Mouse (Mus musculus) hindbrain, embryonic 16.5 days (tissue): ENCODE measurements around the gene Chrng. TPM values are rescaled to one million over a fixed set of nuclear protein-coding genes. Genes with fewer than 3 reads are reported as not detected.
A peak's percentile ranks its signal among the peaks of the same experiment; 100 is the strongest.

Source experiments
- ATAC-seq: fragments of 200-750 bp; cut with Nextera tagmentation; 2 replicates; pipeline ENCODE4 v1.8.0; 2017; ENCODE audit warnings: moderate TSS enrichment, moderate library complexity
- H3K27ac ChIP-seq: fragments of 300-500 bp; sonication (generic); 2 replicates; pipeline ENCODE4 v1.5.1; 2014; ENCODE audit warnings: low read depth, mild to moderate bottlenecking, control low read depth, low read length, moderate library complexity
- H3K27me3 ChIP-seq: fragments of 300-500 bp; sonication (generic); replicated peaks from 2 replicates; pipeline ENCODE4 v1.6.1; 2014; ENCODE audit warnings: low read length; ENCODE audit not compliant: control insufficient read depth, insufficient read depth
- H3K36me3 ChIP-seq: fragments of 300-500 bp; sonication (generic); 2 replicates; pipeline ENCODE4 v1.6.1; 2014; ENCODE audit warnings: mild to moderate bottlenecking, low read length, moderate library complexity, mixed read lengths; ENCODE audit not compliant: control insufficient read depth, insufficient read depth
- H3K4me1 ChIP-seq: fragments of 300-500 bp; sonication (generic); 2 replicates; pipeline ENCODE4 v1.6.1; 2014; ENCODE audit warnings: low read depth, low read length; ENCODE audit not compliant: control insufficient read depth, insufficient read depth
- H3K4me2 ChIP-seq: fragments of 300-500 bp; sonication (generic); 2 replicates; pipeline ENCODE4 v1.6.1; 2014; ENCODE audit warnings: mild to moderate bottlenecking, low read length, control low read depth, moderate library complexity
- H3K4me3 ChIP-seq: fragments of 300-500 bp; sonication (generic); 2 replicates; pipeline ENCODE4 v1.5.1; 2014; ENCODE audit warnings: mild to moderate bottlenecking, low read length, control low read depth, moderate library complexity
- H3K9ac ChIP-seq: fragments of 300-500 bp; sonication (generic); 2 replicates; pipeline ENCODE4 v1.6.1; 2014; ENCODE audit warnings: low read depth, mild to moderate bottlenecking, control low read depth, low read length, moderate library complexity
- H3K9me3 ChIP-seq: fragments of 300-500 bp; sonication (generic); 2 replicates; pipeline ENCODE4 v1.6.1; 2014; ENCODE audit warnings: mild to moderate bottlenecking, low read length, moderate library complexity; ENCODE audit not compliant: control insufficient read depth
- WGBS: fragments of 180-500 bp; shearing (Covaris S2); extraction: QIAGEN DNeasy Blood & Tissue Kit; methylation state at CpG from one replicate; pipeline ENCODE4 v1.1.7; 2014; 5-methylcytosine and 5-hydroxymethylcytosine counted together
- polyA plus RNA-seq: library from polyadenylated mRNA; unstranded; fragments of >200 nt; fragmentation: Nextera tagmentation; extraction: Ambion mirVana; gene quantifications from 2 replicates; pipeline ENCODE4 v1.2.1, GENCODE M21; 2015

Chrng gene
- polyA plus RNA-seq, 1 experiment from 2014 or later = not detected

GRCm38 (mm10) chr1:87174006-87174955 lies 30.2 kb upstream of the Chrng start:
- H3K4me1 ChIP-seq = peaks cover 20% of the 10 kb centered on the region
- 25% methylated on average over 28 of the region's 28 CpGs for WGBS

DNA sequence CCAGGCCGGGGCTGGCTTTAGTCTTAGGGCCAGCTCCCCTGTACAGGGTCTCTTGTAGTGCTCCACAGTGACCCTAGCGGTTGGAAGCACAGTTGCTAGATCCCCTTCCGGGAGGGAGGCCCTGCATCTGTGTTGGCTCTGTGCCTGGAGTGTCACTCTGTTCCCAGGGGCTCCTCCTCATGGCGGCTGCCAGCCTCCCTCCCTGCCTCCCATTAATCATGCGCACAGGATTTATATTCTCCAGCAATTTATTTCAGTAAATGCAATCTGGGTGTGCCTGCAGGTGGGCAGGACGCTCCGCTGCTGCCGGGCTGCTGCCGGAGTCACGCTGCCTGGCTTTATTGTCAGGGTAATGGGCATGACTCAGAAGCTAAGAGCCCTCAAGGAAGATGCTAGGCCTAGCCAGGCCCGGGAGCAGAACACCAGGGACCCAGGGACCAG lies 28.6 kb upstream of the Chrng start:
- H3K4me3 ChIP-seq = no peak overlapping the region
- ATAC-seq = peak; percentile 66
- H3K9me3 ChIP-seq = no peaks in the 10 kb centered on the region
- WGBS = 5% methylated on average over 11 of the region's 11 CpGs
- peak overlapping the region; percentile 8; the same call in 1 of the 2 replicates for H3K9ac ChIP-seq
- peak overlapping the region; percentile 4 for H3K4me2 ChIP-seq
- no peaks in the 10 kb centered on the region for H3K36me3 ChIP-seq
- peaks cover 8% of the 10 kb centered on the region for H3K4me1 ChIP-seq
- H3K27me3 ChIP-seq = no peaks in the 10 kb centered on the region
- H3K27ac ChIP-seq = no peak overlapping the region

More at GRCm38 (mm10) chr1:87174006-87174955, 30.2 kb upstream of the Chrng start:
- Histone ChIP-seq H3K27ac (no peak overlapping the region), H3K4me3 (no peak overlapping the region), H3K9me3 (no peaks in the 10 kb centered on the region), H3K4me2 (no peak overlapping the region), H3K9ac (no peak overlapping the region), H3K36me3 (no peaks in the 10 kb centered on the region), H3K27me3 (no peaks in the 10 kb centered on the region)
- no peak for ATAC-seq

DNA sequence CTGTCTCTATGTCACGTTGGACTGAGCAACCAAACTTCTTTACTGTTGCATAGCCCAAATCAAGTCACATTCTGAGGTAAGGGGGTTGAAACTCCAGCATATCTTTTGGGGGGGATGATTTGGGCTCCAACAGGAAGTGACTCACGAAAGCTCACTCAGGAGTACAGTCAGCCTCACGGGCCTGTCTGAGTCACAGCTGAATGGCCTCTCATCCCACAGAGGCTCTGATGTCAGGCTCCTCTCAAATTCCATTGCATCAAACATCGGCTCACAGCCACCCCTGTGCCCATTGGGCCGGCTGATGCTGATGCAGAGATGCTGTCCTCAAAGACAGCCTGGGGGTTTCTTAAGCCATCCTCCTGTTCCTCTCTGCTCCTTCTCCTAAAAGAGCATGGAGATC lies 23.6 kb upstream of the Chrng start:
- no peak overlapping the region for H3K4me2 ChIP-seq
- H3K9ac ChIP-seq = no peak overlapping the region
- WGBS = 72% methylated on average over 5 of the region's 5 CpGs
- no peak overlapping the region for H3K4me3 ChIP-seq
- H3K27ac ChIP-seq = no peak overlapping the region
- no peaks in the 10 kb centered on the region for H3K36me3 ChIP-seq
- H3K9me3 ChIP-seq = no peaks in the 10 kb centered on the region
- peaks cover 10% of the 10 kb centered on the region; the same call in 1 of the 2 replicates for H3K4me1 ChIP-seq
- ATAC-seq = no peak
- peaks cover 13% of the 10 kb centered on the region for H3K27me3 ChIP-seq

- H3K4me2 ChIP-seq = no peak within 1 kb of the TSS
- H3K4me3 ChIP-seq = no peak within 1 kb of the TSS
- H3K9ac ChIP-seq = no peak within 1 kb of the TSS
- no peak within 1 kb of the TSS for H3K27ac ChIP-seq
- 64% methylated on average over 9 of the region's 9 CpGs for WGBS
- H3K9me3 ChIP-seq = no peaks in the 10 kb centered on the region
- peaks cover 23% of the 10 kb centered on the region for H3K27me3 ChIP-seq
- peaks cover 18% of the 10 kb centered on the region for H3K4me1 ChIP-seq
- H3K36me3 ChIP-seq = no peaks in the 10 kb centered on the region
- no peak for ATAC-seq
Measured at GRCm38 (mm10) chr1:87183013-87183412, 21.4 kb upstream of the Chrng start, which contains the start of gene Prss56. Prss56 (plus strand) TSS chr1:87183313.

- no peak for ATAC-seq
- Histone ChIP-seq H3K4me3 (peak overlapping the region; percentile 3; the same call in 1 of the 2 replicates), H3K4me1 (peaks cover 18% of the 10 kb centered on the region), H3K4me2 (peak overlapping the region; percentile 33), H3K27ac (no peak overlapping the region), H3K27me3 (peaks cover 24% of the 10 kb centered on the region), H3K9me3 (no peaks in the 10 kb centered on the region), H3K36me3 (no peaks in the 10 kb centered on the region), H3K9ac (no peak overlapping the region)
- WGBS = 31% methylated on average over 15 of the region's 15 CpGs
Measured at GRCm38 (mm10) chr1:87183998-87184750, 20.3 kb upstream of the Chrng start.

DNA sequence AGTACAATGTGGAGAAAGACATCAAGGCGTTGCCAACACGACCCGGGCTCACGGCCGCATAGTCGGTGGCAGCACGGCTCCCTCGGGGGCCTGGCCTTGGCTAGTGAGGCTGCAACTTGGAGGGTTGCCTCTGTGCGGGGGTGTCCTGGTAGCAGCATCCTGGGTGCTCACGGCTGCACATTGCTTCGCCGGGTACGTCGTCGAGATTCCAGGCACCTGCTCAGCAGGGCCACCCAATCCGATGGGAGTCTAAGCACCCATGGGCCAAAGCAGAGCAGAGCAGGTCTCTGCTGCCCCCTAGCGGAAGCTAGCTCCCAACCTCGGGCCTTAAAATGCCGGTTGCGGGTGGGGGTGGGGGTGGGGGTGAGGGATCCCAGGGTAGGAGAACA lies 19.7 kb upstream of the Chrng start:
- Histone ChIP-seq H3K27ac (no peak overlapping the region), H3K9ac (no peak overlapping the region), H3K9me3 (no peaks in the 10 kb centered on the region), H3K4me1 (peaks cover 18% of the 10 kb centered on the region), H3K36me3 (no peaks in the 10 kb centered on the region), H3K27me3 (peaks cover 26% of the 10 kb centered on the region), H3K4me2 (peak overlapping the region; percentile 33), H3K4me3 (peak overlapping the region; percentile 3; the same call in 1 of the 2 replicates)
- WGBS = 8% methylated on average over 20 of the region's 20 CpGs
- no peak for ATAC-seq

DNA sequence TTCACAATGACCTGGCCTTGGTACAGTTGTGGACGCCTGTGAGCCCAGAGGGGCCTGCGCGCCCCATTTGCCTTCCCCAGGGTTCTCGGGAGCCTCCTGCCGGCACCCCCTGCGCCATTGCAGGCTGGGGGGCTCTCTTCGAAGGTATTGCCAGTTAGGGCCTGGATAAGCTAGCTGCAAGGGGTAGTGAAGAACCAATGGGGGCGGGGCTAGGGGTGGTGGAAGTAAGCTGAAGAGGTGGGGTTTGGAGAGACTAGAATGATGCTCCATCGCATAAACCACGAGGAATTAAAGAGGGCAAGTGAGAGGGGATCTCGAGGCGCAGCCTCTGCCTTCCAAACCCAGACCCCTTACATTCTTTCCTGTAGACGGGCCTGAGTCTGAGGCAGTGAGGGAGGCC lies 18.9 kb upstream of the Chrng start:
- no peak for ATAC-seq
- H3K9me3 ChIP-seq = no peaks in the 10 kb centered on the region
- peak overlapping the region; percentile 17; the same call in 1 of the 2 replicates for H3K9ac ChIP-seq
- no peaks in the 10 kb centered on the region for H3K36me3 ChIP-seq
- H3K4me2 ChIP-seq = no peak overlapping the region; the same call in 1 of the 2 replicates
- peaks cover 26% of the 10 kb centered on the region for H3K27me3 ChIP-seq
- H3K4me3 ChIP-seq = no peak overlapping the region
- WGBS = 15% methylated on average over 13 of the region's 13 CpGs
- peaks cover 18% of the 10 kb centered on the region for H3K4me1 ChIP-seq
- H3K27ac ChIP-seq = no peak overlapping the region

DNA sequence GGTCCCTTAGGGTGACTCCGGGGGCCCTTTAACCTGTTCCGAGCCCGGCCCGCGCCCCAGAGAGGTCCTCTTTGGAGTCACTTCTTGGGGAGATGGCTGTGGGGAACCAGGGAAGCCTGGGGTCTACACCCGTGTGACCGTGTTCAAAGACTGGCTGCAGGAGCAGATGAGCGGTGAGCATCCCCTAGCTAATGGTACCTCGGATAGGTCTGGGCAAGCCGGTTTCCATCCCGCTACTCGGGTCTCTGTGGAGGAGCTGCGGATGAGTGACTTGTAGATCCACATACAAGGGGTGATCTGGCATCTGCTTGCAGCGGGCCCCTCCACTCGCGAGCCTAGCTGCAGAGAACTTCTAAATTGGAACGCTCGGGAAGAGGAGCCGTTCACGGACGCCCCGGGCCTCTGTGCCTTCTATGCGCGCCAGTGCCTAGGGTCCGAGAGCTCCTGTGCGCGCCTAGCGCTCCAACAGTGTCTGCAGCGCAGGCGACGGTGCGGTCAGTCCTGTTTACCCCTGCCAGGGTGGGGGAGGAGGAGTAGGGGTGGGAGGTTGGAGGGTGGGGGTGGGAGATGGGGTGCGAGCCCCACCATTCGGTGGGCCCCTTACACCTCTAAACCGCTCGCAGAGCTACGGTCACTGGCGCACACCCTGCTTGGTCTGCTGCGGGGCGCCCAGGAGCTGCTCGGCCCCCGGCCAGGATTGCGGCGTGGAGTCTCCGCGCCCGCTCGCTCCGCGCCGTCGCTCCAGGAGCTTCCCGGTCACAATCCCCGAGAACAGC lies 18.0 kb upstream of the Chrng start:
- peak; percentile 73 for ATAC-seq

More for the DNA sequence above, 18.0 kb upstream of the Chrng start:
- no peaks in the 10 kb centered on the region for H3K36me3 ChIP-seq
- H3K4me1 ChIP-seq = peaks cover 18% of the 10 kb centered on the region
- H3K4me2 ChIP-seq = peak overlapping the region; percentile 97
- H3K4me3 ChIP-seq = peak overlapping the region; percentile 59
- H3K27ac ChIP-seq = no peak overlapping the region
- H3K9ac ChIP-seq = peak overlapping the region; percentile 67
- peaks cover 26% of the 10 kb centered on the region for H3K27me3 ChIP-seq
- no peaks in the 10 kb centered on the region for H3K9me3 ChIP-seq
- under 1% methylated on average over 51 of the region's 54 CpGs for WGBS
